Mouse (Mus musculus) midbrain, postnatal 0 days (tissue): ENCODE measurements around the gene Cep19. TPM values are rescaled to one million over a fixed set of nuclear protein-coding genes. Genes with fewer than 3 reads are reported as not detected.
"Not testable (repeated sequence)": the region's sequence is repeated elsewhere in the genome, so short reads cannot be mapped to it uniquely, and the experiment has no call there.

Experiments used
- ATAC-seq: fragments of 200-750 bp; cut with Nextera tagmentation; 2 replicates; pipeline ENCODE4 v1.8.0; 2017; ENCODE audit warnings: moderate number of reproducible peaks, mild to moderate bottlenecking, moderate TSS enrichment, moderate library complexity; ENCODE audit not compliant: low FRiP score
- DNase-seq: peaks from one replicate; pipeline ENCODE4 v3.0.0-alpha.2; 2015; ENCODE audit warnings: low spot score
- H3K27ac ChIP-seq: fragments of 300-500 bp; sonication (generic); 2 replicates; pipeline ENCODE4 v1.5.1; 2014; ENCODE audit warnings: low read depth, mild to moderate bottlenecking, low read length, mixed read lengths
- H3K27me3 ChIP-seq: fragments of 300-500 bp; sonication (generic); 2 replicates; pipeline ENCODE4 v1.6.1; 2014; ENCODE audit warnings: low read length, control low read depth, mixed read lengths; ENCODE audit not compliant: insufficient read depth
- H3K36me3 ChIP-seq: fragments of 300-500 bp; sonication (generic); 2 replicates; pipeline ENCODE4 v1.6.1; 2014; ENCODE audit warnings: low read length, control low read depth, mixed read lengths; ENCODE audit not compliant: insufficient read depth
- H3K4me1 ChIP-seq: fragments of 300-500 bp; sonication (generic); 2 replicates; pipeline ENCODE4 v1.6.1; 2014; ENCODE audit warnings: mild to moderate bottlenecking, control low read depth, antibody characterized with exemption, low read length, mixed read lengths; ENCODE audit not compliant: insufficient read depth
- H3K4me2 ChIP-seq: fragments of 300-500 bp; sonication (generic); 2 replicates; pipeline ENCODE4 v1.6.1; 2014; ENCODE audit warnings: low read depth, mild to moderate bottlenecking, low read length, mixed read lengths; ENCODE audit not compliant: poor library complexity, severe bottlenecking
- H3K4me3 ChIP-seq: fragments of 300-500 bp; sonication (generic); 2 replicates; pipeline ENCODE4 v1.5.1; 2014; ENCODE audit warnings: low read depth, mild to moderate bottlenecking, low read length, moderate library complexity
- H3K9ac ChIP-seq: fragments of 300-500 bp; sonication (generic); replicated peaks from 2 replicates; pipeline ENCODE4 v1.6.1; 2014; ENCODE audit warnings: mild to moderate bottlenecking, low read length, moderate library complexity, mixed read lengths; ENCODE audit not compliant: poor library complexity, severe bottlenecking
- H3K9me3 ChIP-seq: fragments of 300-500 bp; sonication (generic); 2 replicates; pipeline ENCODE4 v1.6.1; 2016; ENCODE audit warnings: low read length, control low read depth
- CTCF ChIP-seq: IDR thresholded peaks from 2 replicates; pipeline ENCODE4 v1.5.1; 2016; ENCODE audit warnings: antibody characterized with exemption, mild to moderate bottlenecking
- WGBS: fragments of 180-500 bp; shearing (Covaris S2); extraction: QIAGEN DNeasy Blood & Tissue Kit; methylation state at CpG from one replicate; pipeline ENCODE4 v1.1.7; 2014; 5-methylcytosine and 5-hydroxymethylcytosine counted together
- polyA plus RNA-seq: library from polyadenylated mRNA; unstranded; fragments of >200 nt; fragmentation: Nextera tagmentation; extraction: Ambion mirVana; gene quantifications from 2 replicates; pipeline ENCODE4 v1.2.1, GENCODE M21; 2015
- total RNA-seq: library from RNA; depleted of rRNA; stranded (reverse); fragments of >200 nt; gene quantifications from 2 replicates; pipeline ENCODE4 v1.2.3, GENCODE M21; 2014

Cep19 gene
- total and polyA plus RNA-seq, 2 experiments from 2014 or later = 29.9 to 54.3 TPM

DNA sequence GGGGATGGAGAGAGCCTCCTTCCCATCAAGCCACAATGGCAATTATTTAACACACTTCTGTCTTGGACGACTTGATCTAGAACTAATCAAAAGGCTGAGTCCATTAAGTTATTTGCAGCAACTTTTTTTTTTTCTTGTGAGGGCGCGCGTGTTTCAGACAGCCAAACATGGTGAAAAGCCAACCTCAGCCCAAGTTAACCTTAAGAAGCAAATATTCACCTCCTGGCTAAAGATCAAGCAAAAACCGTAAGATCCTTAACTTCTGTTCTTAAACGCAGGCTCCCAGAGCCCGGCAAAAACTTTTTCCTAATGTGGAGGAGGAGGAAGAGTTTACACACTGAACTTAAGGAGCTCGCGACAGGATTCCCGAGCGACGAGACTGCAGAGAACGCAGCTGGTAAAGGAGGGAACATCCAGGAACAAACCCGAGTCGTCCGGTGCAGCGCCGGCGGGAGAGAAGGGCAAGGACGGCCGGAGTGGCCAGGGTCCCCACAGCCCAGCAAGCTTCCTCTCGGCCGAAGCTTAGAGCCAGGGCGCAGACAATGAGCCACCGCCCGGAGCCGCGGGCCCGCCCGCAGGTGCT lies 21.1 kb upstream of the Cep19 start:
- H3K9ac ChIP-seq = peak overlapping the region; percentile 92
- H3K4me2 ChIP-seq = peak overlapping the region; percentile 64
- H3K4me3 ChIP-seq = peak overlapping the region; percentile 100
- peak; percentile 71 for ATAC-seq
- DNase-seq = peak; percentile 43
- no peaks in the 10 kb centered on the region for H3K27me3 ChIP-seq
- WGBS = under 1% methylated on average over 29 of the region's 30 CpGs
- no peak for TF ChIP-seq CTCF
- H3K9me3 ChIP-seq = no peaks in the 10 kb centered on the region
- peaks cover 3% of the 10 kb centered on the region; the same call in 1 of the 2 replicates for H3K36me3 ChIP-seq
- H3K27ac ChIP-seq = peak overlapping the region; percentile 85
- H3K4me1 ChIP-seq = peaks cover 9% of the 10 kb centered on the region; the same call in 1 of the 2 replicates

DNA sequence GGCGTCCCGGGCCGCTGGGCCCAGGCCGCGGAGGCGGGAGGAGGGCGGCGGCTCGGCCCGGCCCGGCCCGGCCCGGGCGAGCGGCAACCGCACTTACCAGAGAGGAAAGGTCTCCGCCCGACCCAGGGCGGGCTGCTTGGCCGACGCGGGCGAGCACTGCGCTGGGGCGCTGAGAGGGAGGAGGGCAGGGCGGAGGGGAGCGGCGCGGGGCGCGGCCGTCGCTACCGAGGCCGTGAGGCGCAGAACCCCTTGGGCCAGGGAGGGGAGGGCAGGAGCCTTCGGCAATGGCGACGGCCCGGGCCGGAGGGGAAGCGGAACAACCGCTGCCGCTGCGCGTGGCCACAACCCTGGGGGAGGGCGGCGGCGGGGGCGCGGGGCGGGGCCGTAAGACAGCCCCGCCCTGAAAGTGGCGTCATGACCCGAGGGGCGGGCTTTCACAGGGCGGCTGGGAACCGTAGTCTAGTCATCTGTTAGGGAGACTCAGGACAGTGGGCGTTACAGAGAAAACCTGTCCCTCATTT lies 20.5 kb upstream of the Cep19 start, which contains the start of gene Pak2:
TSS of gene Pak2 (minus strand) at position 352 of the 521 bp plus-strand sequence.
- ATAC-seq = peak; percentile 98
- Histone ChIP-seq H3K36me3 (peaks cover 5% of the 10 kb centered on the region; the same call in 1 of the 2 replicates), H3K9ac (peak within 1 kb of the TSS; percentile 92), H3K9me3 (no peaks in the 10 kb centered on the region), H3K4me1 (peaks cover 9% of the 10 kb centered on the region; the same call in 1 of the 2 replicates), H3K4me3 (peak within 1 kb of the TSS; percentile 100), H3K27ac (peak within 1 kb of the TSS; percentile 85), H3K4me2 (peak within 1 kb of the TSS; percentile 64), H3K27me3 (no peaks in the 10 kb centered on the region)
- TF ChIP-seq CTCF = no peak
- DNase-seq = peak; percentile 90
- WGBS = 1% methylated on average over 41 of the region's 60 CpGs

DNA sequence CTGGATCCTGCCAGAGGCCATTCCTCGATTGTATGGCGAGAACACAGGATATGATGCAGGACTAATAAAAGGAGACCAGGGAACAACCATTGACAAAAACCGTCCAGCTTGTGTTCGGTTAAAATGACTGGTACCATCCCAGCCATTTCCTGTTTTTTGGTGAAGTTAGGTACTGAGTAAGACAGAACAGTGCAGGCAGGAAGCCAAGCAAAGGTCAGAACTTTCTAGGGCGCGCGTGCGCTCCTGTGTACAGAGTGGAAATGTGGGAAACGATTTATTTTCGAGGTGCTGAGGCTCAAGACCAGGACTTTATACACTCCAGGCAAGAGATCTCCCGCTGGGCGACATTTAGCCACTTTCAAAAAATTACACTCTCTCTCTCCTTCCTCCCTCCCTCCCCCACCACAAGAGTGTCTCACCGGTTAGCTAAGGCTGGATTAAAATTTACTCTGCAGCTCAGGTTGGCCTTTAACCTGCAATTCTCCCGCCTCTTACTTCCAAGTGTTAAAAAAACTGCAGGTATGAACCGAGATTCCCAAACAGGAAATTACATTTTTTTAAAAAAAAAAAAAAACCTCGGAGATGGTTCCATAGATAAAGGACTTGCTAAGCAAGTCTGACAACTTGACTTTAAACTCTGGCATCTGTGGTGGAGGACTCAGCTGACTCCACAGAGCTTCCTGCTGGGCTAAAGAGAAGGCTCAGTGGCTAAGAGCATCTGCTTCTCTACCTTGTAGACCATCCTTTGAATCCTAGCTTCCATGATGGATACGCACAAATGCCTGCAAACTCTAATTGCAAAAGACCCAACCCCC lies 11.8 kb upstream of the Cep19 start:
- Histone ChIP-seq H3K9ac (no peak overlapping the region), H3K27ac (no peak overlapping the region), H3K4me3 (no peak overlapping the region), H3K4me2 (no peak overlapping the region), H3K4me1 (no peaks in the 10 kb centered on the region), H3K9me3 (no peaks in the 10 kb centered on the region), H3K36me3 (peaks cover 50% of the 10 kb centered on the region), H3K27me3 (no peaks in the 10 kb centered on the region)
- no peak for DNase-seq
- 84% methylated on average over 17 of the region's 17 CpGs for WGBS
- ATAC-seq = no peak
- no peak for TF ChIP-seq CTCF

DNA sequence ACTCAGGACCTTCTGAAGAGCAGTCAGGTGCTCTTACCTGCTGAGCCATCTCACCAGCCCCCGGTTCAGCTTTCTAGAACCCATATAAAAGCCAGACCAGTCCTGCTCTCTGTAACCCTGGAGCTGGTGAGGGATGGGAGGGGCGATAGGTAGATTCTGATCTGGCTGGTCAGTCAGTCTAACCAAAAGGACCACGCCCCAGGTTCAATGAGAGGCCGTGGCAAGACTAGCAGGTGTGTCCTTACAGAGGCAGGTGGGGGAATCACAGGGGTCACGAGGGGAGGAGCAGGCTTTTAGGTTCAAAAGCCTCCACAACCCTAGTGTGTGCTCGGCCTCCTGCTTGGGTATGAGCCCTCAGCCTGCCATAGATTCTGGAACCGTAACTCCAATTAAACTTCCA lies 8.1 kb upstream of the Cep19 start:
- Histone ChIP-seq H3K4me3 (no peak overlapping the region), H3K9me3 (no peaks in the 10 kb centered on the region), H3K27me3 (no peaks in the 10 kb centered on the region), H3K4me2 (no peak overlapping the region), H3K9ac (no peak overlapping the region), H3K4me1 (no peaks in the 10 kb centered on the region), H3K36me3 (peaks cover 28% of the 10 kb centered on the region), H3K27ac (no peak overlapping the region)
- DNase-seq (no peak), ATAC-seq (no peak)
- WGBS = over 99% methylated on average over 7 of the region's 7 CpGs
- no peak for TF ChIP-seq CTCF

DNA sequence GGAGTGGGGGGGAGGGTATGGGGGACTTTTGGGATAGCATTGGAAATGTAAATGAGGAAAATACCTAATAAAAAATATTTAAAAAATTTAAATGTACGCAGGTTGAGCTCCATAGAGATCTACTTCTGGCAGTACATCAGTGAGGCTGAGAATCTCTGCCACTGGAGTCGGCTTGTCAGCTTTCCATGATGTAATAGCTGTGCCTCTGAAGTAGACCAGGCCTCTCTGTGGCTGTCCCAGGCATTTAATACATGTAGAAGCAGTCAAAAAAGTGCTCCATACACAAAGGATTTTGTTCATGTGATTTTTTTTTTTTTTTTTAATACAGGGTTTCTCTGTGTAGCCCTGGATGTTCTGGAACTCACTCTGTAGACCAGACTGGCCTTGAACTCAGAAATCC lies 1.8 kb upstream of the Cep19 start:
- ATAC-seq, DNase-seq, H3K4me1 ChIP-seq, H3K36me3 ChIP-seq, H3K27me3 ChIP-seq, H3K4me3 ChIP-seq, H3K4me2 ChIP-seq, H3K27ac ChIP-seq, H3K9me3 ChIP-seq, H3K9ac ChIP-seq: not testable (repeated sequence)
- WGBS = 90% methylated on average over 2 of the region's 2 CpGs
